Mouse (Mus musculus) spleen, adult 2 months (tissue): ENCODE results near the gene Zfp821.

Source experiments
- CTCF ChIP-seq: fragments of 200-500 bp; IDR thresholded peaks from 2 replicates; pipeline ENCODE4 v1.5.1; 2011; ENCODE audit warnings: mild to moderate bottlenecking, inconsistent platforms; ENCODE audit not compliant: insufficient read depth, insufficient read length, insufficient replicate concordance; ENCODE audit errors: extremely low read depth
- POLR2A ChIP-seq: fragments of 200-500 bp; IDR thresholded peaks from 2 replicates; pipeline ENCODE4 v1.6.1; 2011; ENCODE audit warnings: low read depth, low read length, inconsistent platforms

DNA sequence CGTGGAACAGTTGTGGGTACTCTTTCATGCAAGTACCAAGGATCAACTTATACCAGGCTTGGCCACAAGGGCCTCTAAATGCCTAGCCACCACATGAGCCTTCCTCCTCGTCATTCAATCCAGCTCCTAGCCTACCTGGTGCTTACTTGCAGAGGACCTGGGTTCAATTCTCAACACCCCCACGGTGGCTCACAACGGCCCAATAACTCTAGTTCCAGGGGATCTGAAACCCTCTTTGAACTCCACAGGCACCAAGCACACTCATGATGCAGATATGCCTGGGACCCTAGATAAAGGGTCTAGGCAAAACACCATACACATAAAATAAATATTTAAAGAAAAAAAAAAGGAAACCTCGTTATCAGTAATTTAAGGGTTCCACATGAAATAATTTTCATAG lies 13.6 kb upstream of the Zfp821 start:
- TF ChIP-seq CTCF (0 out of 2 replicates have a peak, but pooled peaks have one; percentile 2), POLR2A (no peak)
